Mouse (Mus musculus) lung, embryonic 14.5 days (tissue): ENCODE data around the gene Spata31d1b. TPM values are rescaled to one million over a fixed set of nuclear protein-coding genes. Genes with fewer than 3 reads are reported as not detected.
"Not testable (repeated sequence)": the region's sequence is repeated elsewhere in the genome, so short reads cannot be mapped to it uniquely, and the experiment has no call there.

Experiments used
- ATAC-seq: fragments of 200-750 bp; cut with Nextera tagmentation; 2 replicates; pipeline ENCODE4 v1.8.0; 2017; ENCODE audit warnings: mild to moderate bottlenecking, moderate TSS enrichment, moderate library complexity; ENCODE audit not compliant: insufficient read depth
- DNase-seq: peaks from one replicate; pipeline ENCODE4 v3.0.0-alpha.2; 2015
- H3K27ac ChIP-seq: fragments of 300-500 bp; sonication (generic); 2 replicates; pipeline ENCODE4 v1.5.1; 2014; ENCODE audit warnings: low read depth, mild to moderate bottlenecking, moderate library complexity
- H3K27me3 ChIP-seq: fragments of 300-500 bp; sonication (generic); 2 replicates; pipeline ENCODE4 v1.6.1; 2014; ENCODE audit warnings: low read length, control low read depth; ENCODE audit not compliant: insufficient read depth
- H3K36me3 ChIP-seq: fragments of 300-500 bp; sonication (generic); 2 replicates; pipeline ENCODE4 v1.6.1; 2014; ENCODE audit warnings: control low read depth; ENCODE audit not compliant: insufficient read depth
- H3K4me1 ChIP-seq: fragments of 300-500 bp; sonication (generic); 2 replicates; pipeline ENCODE4 v1.6.1; 2014; ENCODE audit warnings: antibody characterized with exemption, control low read depth; ENCODE audit not compliant: insufficient read depth
- H3K4me2 ChIP-seq: fragments of 300-500 bp; sonication (generic); 2 replicates; pipeline ENCODE4 v1.6.1; 2014; ENCODE audit warnings: mild to moderate bottlenecking
- H3K4me3 ChIP-seq: fragments of 300-500 bp; sonication (generic); 2 replicates; pipeline ENCODE4 v1.5.1; 2014; ENCODE audit warnings: low read depth, low read length
- H3K9ac ChIP-seq: fragments of 300-500 bp; sonication (generic); 2 replicates; pipeline ENCODE4 v1.6.1; 2014
- H3K9me3 ChIP-seq: fragments of 300-500 bp; sonication (generic); 2 replicates; pipeline ENCODE4 v1.6.1; 2016; ENCODE audit warnings: low read depth, low read length, control low read depth
- CTCF ChIP-seq: IDR thresholded peaks from 2 replicates; pipeline ENCODE4 v1.5.1; 2016; ENCODE audit warnings: antibody characterized with exemption, low read depth
- WGBS: fragments of 180-500 bp; shearing (Covaris S2); extraction: QIAGEN DNeasy Blood & Tissue Kit; methylation state at CpG from one replicate; pipeline ENCODE4 v1.1.7; 2014; 5-methylcytosine and 5-hydroxymethylcytosine counted together
- polyA plus RNA-seq: library from polyadenylated mRNA; unstranded; fragments of >200 nt; fragmentation: Nextera tagmentation; extraction: Ambion mirVana; gene quantifications from 2 replicates; pipeline ENCODE4 v1.2.1, GENCODE M21; 2014

The Spata31d1b gene
- not detected in 2 replicates for polyA plus RNA-seq

- not testable (repeated sequence) for H3K27me3 ChIP-seq, ATAC-seq, H3K4me2 ChIP-seq, H3K4me1 ChIP-seq, H3K9ac ChIP-seq, H3K9me3 ChIP-seq, H3K36me3 ChIP-seq, H3K4me3 ChIP-seq, DNase-seq, H3K27ac ChIP-seq
- WGBS: 73% methylated on average over 3 of the region's 3 CpGs
Measured at GRCm38 (mm10) chr13:59711984-59712383, at the start of gene Spata31d1b. Spata31d1b (plus strand) TSS chr13:59712284.

GRCm38 (mm10) chr13:59663939-59664712 lies 48.0 kb upstream of the Spata31d1b start:
- no peaks in the 10 kb centered on the region for H3K4me1 ChIP-seq
- no peaks in the 10 kb centered on the region for H3K27me3 ChIP-seq
- no peak for TF ChIP-seq CTCF
- no peak overlapping the region for H3K27ac ChIP-seq
- H3K36me3 ChIP-seq: peaks cover 16% of the 10 kb centered on the region; the same call in 1 of the 2 replicates
- H3K4me3 ChIP-seq: no peak overlapping the region
- H3K9ac ChIP-seq: no peak overlapping the region
- no peak overlapping the region for H3K4me2 ChIP-seq
- DNase-seq: no peak
- H3K9me3 ChIP-seq: no peaks in the 10 kb centered on the region
- no peak for ATAC-seq
- WGBS: 86% methylated on average over 19 of the region's 19 CpGs

GRCm38 (mm10) chr13:59667763-59668162 lies 44.3 kb upstream of the Spata31d1b start:
- H3K27ac ChIP-seq: no peak overlapping the region
- H3K36me3 ChIP-seq: peaks cover 14% of the 10 kb centered on the region; the same call in 1 of the 2 replicates

GRCm38 (mm10) chr13:59668501-59669093 lies 43.5 kb upstream of the Spata31d1b start:
- no peaks in the 10 kb centered on the region for H3K27me3 ChIP-seq
- ATAC-seq (peak; percentile 47; the same call in 1 of the 2 replicates), DNase-seq (no peak)
- no peaks in the 10 kb centered on the region for H3K9me3 ChIP-seq
- WGBS: 28% methylated on average over 11 of the region's 11 CpGs
- H3K4me1 ChIP-seq: no peaks in the 10 kb centered on the region
- H3K4me3 ChIP-seq: no peak overlapping the region
- H3K36me3 ChIP-seq: 0 out of 2 replicates have a peak, but pooled peaks cover 8% of the 10 kb centered on the region
- H3K4me2 ChIP-seq: peak overlapping the region; percentile 5; the same call in 1 of the 2 replicates
- peak overlapping the region; percentile 42 for H3K27ac ChIP-seq
- no peak for TF ChIP-seq CTCF
- H3K9ac ChIP-seq: no peak overlapping the region

More at GRCm38 (mm10) chr13:59667763-59668162, 44.3 kb upstream of the Spata31d1b start:
- Histone ChIP-seq H3K27me3 (no peaks in the 10 kb centered on the region), H3K4me1 (no peaks in the 10 kb centered on the region), H3K4me2 (no peak overlapping the region), H3K9me3 (no peaks in the 10 kb centered on the region), H3K9ac (no peak overlapping the region), H3K4me3 (no peak overlapping the region)
- no peak for TF ChIP-seq CTCF
- DNase-seq (no peak), ATAC-seq (no peak)
- 88% methylated on average over 5 of the region's 5 CpGs for WGBS

GRCm38 (mm10) chr13:59669946-59670345 lies 42.1 kb upstream of the Spata31d1b start:
- no peaks in the 10 kb centered on the region for H3K27me3 ChIP-seq
- no peak overlapping the region for H3K4me2 ChIP-seq
- H3K9me3 ChIP-seq: no peaks in the 10 kb centered on the region
- no peak overlapping the region for H3K4me3 ChIP-seq
- TF ChIP-seq CTCF: no peak
- 0 out of 2 replicates have a peak, but pooled peaks cover 3% of the 10 kb centered on the region for H3K36me3 ChIP-seq
- no peaks in the 10 kb centered on the region for H3K4me1 ChIP-seq
- 87% methylated on average over 10 of the region's 10 CpGs for WGBS
- DNase-seq: no peak
- H3K27ac ChIP-seq: no peak overlapping the region
- ATAC-seq: no peak
- H3K9ac ChIP-seq: no peak overlapping the region

- no peak for DNase-seq
- Histone ChIP-seq H3K9me3 (no peaks in the 10 kb centered on the region), H3K4me3 (no peak overlapping the region), H3K36me3 (0 out of 2 replicates have a peak, but pooled peaks cover 3% of the 10 kb centered on the region), H3K27me3 (no peaks in the 10 kb centered on the region), H3K4me1 (no peaks in the 10 kb centered on the region), H3K4me2 (no peak overlapping the region), H3K27ac (no peak overlapping the region), H3K9ac (no peak overlapping the region)
- TF ChIP-seq CTCF: no peak
- no peak for ATAC-seq
- WGBS: 73% methylated on average over 2 of the region's 2 CpGs
Measured at GRCm38 (mm10) chr13:59671521-59671920, 40.6 kb upstream of the Spata31d1b start.

- H3K4me3 ChIP-seq: no peak overlapping the region
- H3K4me2 ChIP-seq: no peak overlapping the region
- no peak for DNase-seq
- H3K27me3 ChIP-seq: no peaks in the 10 kb centered on the region
- H3K9ac ChIP-seq: no peak overlapping the region
- H3K27ac ChIP-seq: no peak overlapping the region
- no peak for TF ChIP-seq CTCF
- H3K4me1 ChIP-seq: no peaks in the 10 kb centered on the region
- no peak for ATAC-seq
- no peaks in the 10 kb centered on the region for H3K36me3 ChIP-seq
- no peaks in the 10 kb centered on the region for H3K9me3 ChIP-seq
- 67% methylated on average over 6 of the region's 6 CpGs for WGBS
Measured at GRCm38 (mm10) chr13:59672248-59672647, 39.8 kb upstream of the Spata31d1b start.
